Mouse (Mus musculus) kidney, postnatal 14 days (tissue): ENCODE measurements around the gene Atp2c1.

Experiments
- DNase-seq: peaks from one replicate; pipeline ENCODE4 v3.0.0; 2022; ENCODE audit warnings: mixed read lengths

Atp2c1 gene

DNA sequence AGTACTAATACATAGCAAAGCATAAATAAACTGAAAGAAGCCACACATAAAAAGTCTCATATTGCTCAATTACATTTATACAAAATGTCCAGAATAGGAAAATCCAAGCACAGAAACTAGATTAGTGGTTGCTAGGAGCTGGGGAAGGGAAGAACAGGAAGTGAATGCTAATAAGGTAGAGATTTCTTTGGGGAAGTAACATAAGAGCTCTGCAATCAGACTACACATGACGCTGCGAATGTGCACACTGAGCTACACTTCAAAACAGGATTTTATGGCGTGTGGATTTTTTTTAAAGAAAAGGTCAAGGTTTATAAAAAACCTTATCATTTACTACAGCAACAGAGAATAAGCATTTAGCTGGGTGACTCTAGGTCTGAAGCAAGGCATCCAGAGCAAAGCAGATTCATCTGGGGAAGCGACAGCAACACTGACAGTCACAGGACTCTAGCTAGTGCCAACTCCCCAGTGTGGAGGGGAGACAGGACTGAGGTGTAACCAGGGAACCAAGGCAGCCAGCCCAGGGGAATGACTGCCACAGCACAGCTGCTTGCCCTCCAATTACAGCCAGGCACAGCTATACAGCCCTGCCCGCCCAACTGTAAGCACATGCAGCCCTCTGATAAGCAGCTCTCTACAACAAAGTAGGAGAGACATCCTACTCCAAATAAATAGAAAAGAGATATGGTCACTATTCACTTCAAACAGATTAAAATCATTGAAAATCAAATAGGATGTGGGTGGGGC is 42.6 kb downstream of the Atp2c1 start:
- DNase-seq: no peak

DNA sequence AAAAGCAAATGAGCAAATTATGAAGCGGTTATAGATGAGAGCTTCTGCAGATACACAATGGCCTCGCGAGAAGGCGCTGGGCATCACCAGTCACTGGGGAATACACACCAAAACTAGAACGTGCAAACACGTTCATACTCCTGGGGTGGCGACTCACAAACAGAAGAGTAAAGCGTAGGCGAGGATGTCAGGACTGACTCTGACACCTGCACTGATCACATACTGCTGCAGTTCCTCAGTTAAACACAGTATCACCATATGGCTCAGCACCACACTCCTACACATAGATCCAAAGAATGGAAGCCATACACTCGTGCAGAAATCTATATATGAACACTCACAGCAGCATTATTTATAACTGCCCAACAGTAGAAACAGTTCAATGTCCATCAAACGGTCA is 43.2 kb downstream of the Atp2c1 start:
- DNase-seq: no peak

DNA sequence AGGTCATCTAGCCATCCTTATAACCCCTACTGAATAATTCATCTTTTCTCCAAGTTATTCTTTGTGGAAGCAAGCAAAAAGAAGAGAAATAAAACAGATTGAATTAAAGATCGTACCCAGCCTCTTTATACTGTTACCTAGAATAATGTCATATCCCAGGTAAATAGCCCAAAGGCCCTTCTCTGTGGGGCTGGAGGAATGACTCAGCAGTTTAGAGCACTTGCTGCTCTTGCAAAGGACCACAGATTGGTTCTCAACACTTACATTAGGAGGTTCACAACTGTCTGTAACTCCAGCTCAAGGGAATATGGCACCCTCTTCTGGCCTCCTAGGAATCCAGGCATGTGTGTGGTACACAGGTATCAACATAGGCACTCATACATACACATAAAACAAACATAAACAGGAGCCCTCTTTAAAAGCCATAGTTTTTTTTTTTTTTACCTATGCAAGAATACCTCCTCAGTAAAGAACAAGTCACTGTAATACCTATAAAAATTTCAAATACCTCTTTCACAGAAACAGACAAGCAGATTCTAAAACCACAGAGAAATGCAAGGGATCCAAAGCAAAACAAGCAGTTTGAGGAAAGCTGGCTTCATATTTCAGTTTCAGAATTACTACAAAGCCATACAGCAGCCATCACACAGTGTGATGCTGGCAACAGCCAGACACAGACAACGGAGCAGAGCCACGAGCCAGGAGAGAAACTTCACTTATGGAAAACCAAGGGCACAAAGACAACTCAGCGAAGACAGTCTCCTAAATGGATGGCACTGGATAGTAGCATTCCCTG is 44.2 kb downstream of the Atp2c1 start:
- DNase-seq: no peak

DNA sequence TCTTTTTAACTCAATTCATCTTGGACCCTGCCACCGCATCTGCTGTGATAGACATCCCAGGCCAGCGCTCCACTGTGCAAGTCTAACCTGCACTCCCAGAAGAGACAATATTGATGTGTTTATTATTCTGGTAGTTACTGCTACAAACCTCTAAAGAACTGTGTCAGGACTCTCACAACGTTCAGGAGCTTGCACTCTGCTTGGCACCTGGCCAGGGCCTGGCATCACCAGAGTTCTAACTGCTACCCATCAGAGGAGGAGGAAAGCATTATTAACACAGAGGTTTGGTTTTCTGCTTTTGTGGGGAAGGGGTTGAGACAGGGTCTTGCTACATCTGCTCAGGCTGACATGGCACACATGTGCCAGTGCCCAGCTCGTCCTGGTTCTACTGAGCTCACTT is 45.0 kb downstream of the Atp2c1 start:
- DNase-seq: peak; percentile 49

DNA sequence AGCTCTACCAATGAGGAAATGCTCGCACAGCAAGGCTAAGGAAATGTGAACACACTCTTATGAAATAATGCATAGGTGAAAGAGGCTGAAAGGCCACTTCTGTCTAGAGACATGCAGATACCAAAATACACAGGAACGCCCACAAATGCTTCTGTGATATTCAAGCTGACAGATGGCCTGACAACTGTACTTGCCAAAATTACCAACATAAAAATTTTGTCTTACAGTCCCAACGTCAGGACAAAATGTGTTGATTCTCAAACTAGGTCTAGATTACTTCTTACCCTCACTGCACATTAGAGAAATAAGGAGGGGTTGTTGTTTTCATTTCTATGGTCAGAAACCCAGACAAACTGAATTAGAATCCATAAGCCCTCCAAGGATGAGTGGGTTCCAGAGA is 51.0 kb downstream of the Atp2c1 start:
- DNase-seq: no peak

DNA sequence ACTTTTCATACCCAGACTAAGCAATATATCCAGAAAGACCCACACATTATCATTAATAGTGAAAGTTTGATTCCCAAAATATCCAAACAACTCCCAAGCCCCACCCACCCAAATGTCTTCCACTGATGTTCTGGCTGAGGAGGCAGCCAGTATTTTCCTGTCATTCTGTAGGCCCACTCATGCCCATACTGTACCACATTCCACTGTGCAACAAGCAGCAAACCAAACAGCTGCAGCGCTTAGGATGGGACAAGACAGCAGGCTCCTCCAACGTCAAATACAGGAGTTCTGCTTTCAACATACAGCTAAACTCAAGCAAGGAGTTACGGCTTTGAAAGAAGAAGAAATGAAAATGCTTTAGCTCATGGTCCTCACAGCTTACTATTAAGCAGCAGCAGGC is 52.2 kb downstream of the Atp2c1 start:
- DNase-seq: no peak

DNA sequence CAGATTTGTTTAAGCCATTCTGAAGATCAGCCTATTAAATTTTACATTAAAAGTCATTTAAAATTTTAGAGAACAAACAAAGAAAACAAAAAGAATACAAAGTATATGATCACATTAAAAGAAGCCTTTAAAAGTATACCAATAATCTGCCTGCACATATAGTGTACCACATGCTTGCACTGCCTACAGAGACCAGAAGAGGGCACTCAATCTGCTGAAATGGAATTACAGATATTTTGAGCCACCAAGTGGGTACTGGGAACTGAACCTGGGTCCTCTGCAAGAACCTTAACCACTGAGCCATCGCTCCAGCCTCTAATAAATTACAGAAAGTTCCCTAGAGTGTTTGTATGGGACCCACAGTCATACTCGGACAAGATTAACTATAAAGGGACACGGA is 59.3 kb downstream of the Atp2c1 start:
- DNase-seq: no peak

DNA sequence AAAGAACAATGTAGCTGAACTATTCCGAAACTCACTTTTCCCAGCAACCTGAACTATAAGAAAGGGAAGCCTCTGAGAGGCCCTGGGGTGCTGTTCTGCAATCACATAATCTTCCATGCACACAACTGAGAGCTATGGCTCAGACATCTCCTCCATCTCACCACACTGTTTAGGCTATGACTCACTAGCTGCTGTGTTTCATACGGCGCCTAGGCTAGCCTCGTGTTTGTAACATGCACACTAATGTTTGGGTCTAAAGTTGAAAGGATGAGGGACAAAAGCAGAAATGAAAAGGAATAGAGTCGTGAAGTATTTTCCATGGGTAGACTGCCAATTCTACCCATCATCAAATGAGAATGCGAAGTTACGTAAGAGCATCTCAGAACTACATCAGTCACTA is 65.6 kb downstream of the Atp2c1 start:
- DNase-seq: no peak

DNA sequence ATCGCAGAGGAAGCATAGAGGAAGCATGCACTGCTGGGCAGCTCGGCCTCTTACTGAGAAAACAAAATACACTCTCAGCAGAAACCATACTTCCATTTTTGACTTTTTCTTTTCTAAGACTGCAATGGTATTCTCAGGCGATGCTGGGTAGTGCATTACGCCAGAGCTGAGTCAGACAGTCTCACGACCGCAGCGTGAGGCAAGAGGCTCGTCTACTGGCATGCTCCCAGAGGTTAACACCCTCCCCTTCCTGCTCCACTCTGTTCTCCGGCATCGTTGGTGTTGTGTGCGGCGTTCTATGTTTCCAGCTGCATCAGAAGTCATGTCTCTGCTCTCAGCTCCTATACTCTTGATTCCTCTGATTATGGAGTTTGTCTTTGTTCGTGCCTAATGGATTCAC is 68.1 kb downstream of the Atp2c1 start:
- no peak for DNase-seq

DNA sequence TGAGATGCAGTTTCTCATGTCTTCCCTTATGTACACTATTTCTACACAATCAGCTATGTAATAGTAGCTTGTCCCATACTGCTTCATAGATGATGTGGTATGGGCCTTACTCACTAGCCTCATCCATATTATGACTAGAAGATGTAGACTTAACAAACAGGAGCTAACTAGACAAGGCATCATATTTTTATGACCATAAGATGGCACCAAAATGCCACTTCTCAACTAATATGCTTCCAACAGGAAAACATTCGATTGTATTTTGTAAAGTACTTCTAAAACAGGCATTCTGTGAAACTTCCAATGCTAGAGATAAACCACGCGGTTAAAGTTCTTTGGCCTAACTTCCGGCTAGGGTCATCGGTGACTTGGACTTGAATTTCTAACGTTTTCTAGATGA is 118.6 kb downstream of the Atp2c1 start:
- DNase-seq: no peak

DNA sequence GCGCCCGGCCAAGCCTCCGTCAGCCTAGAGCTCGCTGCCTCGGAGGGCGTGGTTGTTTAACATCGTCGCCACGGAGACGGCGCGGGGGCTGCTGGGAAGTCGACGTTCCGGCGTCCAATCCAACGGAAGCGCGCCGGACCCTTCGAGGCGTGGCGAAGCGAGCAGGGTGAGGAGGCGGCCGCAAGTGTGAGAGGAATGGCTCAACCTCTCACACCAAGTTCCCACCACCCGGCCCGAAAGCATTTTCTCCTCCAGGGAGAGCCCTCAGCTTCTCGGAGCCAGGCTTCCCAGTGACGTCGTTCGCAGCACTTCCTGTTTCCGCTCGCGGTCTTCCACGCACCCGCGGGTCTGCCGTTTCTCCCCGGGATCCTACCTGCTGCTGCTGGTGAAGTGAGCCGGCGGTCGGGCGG is 131.9 kb downstream of the Atp2c1 start, which contains the start of the genes Aste1 and Nek11:
TSS of gene Aste1 (plus strand) at position 175 of the 410 bp plus-strand sequence.
TSS of gene Nek11 (minus strand) at position 307 of the 410 bp plus-strand sequence.
- DNase-seq: peak; percentile 96

DNA sequence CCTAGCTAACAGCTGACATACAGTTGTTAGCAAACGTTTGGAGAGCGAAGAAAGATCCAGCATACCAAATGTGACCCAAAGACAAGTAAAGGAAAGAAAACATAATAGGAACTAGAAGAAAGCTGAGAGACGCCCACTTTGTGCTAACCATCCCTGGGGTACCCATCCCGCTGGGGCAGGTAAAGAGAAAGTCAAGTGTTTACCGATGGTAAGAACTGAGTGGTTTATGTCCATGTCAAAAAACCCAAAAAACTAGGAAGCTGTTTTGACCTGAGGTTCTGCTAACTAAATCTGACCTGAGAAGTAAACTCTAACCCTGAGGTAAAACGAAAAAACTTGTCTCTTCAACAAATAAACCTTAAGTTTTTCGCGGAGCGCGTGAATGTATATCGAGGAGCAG is 132.4 kb downstream of the Atp2c1 start:
- DNase-seq: no peak

DNA sequence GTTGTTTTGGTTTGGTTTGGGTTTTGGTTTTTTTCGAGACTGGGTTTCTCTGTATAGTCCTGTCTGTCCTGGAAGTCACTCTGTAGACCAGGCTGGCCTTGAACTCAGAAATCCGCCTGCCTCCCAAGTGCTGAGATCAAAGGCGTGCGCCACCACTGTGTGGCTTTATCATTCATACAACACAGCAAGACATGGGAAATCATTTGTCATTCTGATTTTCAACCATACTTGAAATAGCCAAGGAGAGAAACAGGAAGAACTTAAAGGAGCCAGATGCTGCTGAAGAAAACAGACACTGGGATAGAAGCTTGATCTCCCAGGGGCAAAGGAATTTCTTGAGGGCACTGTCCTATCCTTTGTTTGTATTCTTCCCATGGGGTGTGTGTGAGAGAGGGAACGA is 136.5 kb downstream of the Atp2c1 start:
- no peak for DNase-seq

DNA sequence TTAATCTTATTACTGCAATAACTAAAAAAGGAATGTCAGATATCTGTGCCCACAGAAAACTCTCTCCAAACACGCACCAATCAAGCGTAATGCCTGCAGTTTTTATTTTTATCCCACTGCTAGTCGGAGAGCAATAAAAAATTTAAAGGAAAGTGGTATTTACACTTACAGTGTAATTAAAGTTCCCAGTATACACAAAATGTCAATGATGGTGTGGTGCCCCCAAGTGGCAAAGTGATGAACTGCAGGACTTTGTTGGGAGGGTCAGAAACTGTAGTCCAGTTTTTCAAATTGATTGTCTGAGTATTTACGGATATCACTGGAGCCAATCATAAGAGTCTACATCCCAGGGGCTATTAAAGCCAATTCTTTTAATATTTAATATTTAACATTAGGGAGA is 137.8 kb downstream of the Atp2c1 start:
- peak; percentile 66 for DNase-seq

DNA sequence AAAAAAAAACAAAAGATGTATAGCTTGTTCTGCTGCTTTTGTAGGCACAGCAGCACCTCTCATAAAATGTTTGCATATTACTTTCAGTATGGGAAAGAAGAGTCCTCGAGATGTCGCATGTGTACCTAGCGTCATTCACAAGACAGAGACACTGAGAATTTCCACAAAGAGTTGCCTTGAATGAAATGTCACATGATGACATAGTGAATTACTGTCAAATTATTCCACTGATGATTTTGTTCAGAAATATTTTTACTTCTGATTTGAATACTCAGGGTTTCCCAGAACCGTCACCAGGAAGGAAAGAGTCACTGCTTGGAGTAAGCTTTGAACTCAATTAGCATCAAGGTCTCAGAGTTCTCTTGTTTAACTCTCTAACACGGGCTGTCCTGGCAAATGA is 139.7 kb downstream of the Atp2c1 start:
- DNase-seq: no peak

DNA sequence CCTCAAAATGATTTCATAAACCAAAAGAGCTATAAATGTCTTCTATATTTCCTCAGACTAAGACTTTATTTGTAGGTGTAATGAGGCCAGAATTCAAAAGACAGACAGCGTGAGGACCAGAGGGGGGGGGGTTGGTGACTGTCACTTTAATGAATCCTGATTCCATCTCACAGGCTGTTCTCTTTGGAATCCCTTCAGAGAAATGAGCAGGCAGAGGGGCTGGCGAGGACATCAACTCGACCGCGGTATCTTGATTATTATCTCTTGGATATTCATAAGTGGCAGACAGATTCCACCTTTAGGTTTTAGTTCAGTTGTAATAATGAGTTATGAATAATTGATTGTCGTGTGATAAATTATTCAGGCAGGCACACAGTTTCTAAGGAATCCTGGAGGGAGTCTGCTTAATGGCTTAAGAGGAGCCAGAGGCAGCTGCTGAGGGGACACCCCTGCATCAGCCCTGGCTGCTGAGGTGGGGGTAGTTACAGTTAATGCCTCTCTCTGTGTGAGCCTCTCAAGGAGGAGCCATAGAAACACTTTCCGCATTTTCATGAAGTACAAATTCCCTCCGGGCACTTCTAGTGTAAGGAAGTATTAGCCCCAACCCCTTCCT is 147.5 kb downstream of the Atp2c1 start:
- DNase-seq: no peak

DNA sequence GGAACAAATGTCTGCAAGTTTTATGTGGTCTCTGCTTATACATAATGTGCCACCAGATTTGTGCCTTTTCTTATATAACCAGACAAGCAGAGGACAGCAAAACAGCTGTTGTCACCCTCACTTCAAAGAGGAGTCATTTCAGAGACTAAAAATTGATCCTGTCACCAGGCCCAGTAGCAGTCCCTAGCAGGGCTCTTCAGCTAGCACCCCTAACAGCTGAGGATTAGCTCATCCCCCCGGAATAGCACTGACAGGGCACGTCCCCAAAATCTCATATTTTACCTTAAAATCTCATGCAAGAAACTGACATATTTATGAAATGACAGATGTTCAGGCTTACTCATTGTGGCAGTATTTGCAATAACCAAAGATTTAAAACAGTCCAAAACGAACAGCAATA is 149.5 kb downstream of the Atp2c1 start:
- no peak for DNase-seq

DNA sequence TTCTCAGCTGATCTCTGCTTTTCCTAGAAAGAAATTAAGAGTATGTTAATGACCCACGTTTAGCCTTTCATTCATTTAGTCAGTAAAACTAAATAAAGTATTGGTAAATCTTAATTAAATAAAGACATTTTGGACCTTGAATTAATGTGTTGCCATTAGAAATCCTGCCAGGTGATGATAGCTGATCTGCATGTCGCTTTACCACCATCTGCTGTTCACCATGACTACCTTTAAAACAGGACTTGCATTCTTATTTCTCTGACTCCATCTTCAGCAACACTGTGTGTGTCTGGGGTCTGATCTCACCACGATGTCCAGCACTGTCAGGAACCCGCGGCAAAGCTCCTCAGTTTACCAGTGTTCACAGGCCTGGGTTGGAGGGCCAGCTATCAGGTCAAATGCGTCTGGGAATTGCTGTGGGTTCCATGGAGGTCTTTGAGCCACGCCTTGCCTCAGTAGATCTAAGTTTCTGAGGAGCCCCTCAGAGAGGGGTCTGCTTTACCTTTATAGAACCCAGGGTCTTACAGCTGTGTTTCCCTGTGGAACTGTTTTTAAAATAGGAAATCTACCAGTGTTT is 150.1 kb downstream of the Atp2c1 start:
- no peak for DNase-seq

DNA sequence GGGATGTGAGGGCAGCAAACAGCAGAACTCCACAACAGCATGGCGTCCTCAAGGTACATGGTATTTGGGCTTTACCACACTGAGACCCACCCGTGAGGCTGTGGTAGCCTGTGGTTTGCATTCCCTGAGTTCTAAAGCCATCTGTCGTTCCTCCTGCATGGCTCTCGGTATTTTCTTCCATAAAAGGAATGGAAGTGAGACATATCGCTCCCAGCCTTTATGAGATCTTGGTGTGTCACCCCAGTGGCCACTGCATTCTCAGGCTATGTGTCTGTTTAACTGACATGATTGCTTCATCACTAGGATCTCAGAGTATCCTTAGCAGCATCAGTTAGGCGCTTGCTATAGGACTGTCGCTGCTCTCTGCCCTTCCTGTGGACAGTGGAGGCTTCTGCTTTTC is 150.7 kb downstream of the Atp2c1 start:
- no peak for DNase-seq

DNA sequence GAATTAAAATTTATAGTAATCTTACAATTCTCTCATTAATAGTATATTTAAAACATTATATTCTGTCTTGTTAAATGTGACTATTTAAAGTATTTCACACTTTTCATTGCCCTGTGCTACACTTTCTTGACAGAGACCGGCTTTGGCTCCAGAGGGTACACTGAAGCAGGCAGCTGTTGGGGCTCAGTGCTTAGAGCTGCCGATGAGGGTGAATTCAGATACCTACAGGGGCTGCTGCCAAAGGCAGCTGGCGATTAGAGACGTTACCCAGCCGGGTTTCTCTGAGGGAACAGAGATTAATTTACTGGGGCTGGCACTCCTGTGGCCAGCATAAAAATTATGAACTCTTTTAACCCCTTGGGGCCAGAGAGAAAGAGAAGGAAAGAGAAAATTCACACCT is 152.8 kb downstream of the Atp2c1 start:
- DNase-seq: no peak

DNA sequence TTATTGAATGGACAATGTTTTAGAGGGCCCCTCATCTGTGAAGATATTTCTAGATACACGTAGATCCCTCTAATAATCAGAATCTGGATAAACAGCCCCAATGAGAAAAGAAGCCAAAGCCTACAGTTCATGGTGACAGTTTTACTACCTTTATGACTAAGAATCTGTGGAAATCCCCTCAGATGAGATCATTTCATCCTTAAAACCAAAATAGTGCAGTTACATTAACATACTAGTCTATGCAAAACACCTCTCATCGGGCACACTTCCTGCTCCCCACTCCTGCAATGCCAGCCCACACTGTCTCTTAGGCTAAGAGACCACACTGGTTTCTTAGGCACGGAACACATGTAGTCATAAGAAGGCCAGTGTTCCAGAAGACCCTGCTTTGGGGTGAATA is 158.5 kb downstream of the Atp2c1 start:
- DNase-seq: no peak

DNA sequence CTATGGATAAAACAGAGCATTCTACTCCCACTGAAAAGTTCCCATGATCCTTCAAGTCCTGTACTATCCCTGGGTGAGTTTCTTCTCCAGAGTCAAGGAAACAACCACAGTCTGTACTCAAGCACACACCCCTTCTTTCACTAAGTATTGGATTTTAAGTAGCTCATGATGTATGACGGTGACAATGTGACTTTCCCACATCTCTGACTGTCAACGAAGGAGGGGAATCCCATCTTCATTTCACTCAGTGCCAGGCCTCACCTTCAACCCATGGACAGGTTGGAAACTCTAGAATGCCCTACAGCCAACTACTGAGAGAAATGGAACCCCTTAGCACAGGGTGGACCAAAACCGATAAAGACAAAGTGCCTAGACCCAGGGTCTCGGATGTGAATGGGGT is 160.9 kb downstream of the Atp2c1 start:
- DNase-seq: no peak

DNA sequence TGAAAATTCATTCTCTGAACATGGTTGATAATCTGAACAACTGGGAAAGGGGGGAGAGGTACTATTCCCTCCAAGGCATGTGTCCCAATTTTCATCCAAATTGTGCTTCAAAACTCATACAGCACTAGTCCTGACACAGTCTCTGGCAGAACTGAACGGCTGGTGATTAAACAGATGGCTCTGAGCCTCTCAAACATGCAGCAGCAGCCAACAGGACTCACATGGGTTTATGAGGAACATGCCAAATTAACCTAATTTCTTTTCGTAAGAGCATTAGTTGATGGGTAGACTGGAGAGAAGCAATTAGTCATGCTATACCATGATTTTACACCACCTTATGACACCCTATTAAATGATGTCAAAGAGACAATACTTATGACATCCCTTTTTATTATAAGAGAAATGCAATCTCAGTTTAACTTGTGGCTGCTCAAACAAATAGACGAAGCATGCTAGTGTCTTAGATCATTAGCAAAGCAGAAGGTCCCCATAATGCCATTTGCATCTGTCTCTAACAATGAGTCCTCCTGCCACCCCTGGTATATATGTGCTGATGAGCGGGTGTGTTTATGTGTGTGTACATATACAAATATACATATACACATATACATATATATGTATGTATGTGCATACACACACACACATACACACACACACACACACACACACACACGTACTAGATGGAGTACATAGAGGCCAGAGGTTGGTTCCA is 163.4 kb downstream of the Atp2c1 start:
- no peak for DNase-seq
